Mouse (Mus musculus): ENCODE data around the gene Net1. TPM values are rescaled to one million over a fixed set of nuclear protein-coding genes. Genes with fewer than 3 reads are reported as not detected.
"Not testable (repeated sequence)": the region's sequence is repeated elsewhere in the genome, so short reads cannot be mapped to it uniquely, and the experiment has no call there.

Net1 gene
- total RNA-seq (2015) (31.1 and 38.0 TPM in 2 replicates), total RNA-seq (2017) (81.2 and 102 TPM in 2 replicates)

GRCm38 (mm10) chr13:3917571-3918311 is at the start of gene Net1, which contains the start of gene Tubal3:
Net1 (minus strand) TSS chr13:3918220.
Tubal3 (plus strand) TSS chr13:3918274.
- ATAC-seq (ENCODE audit: poor library complexity, severe bottlenecking): peak; percentile 96

- ATAC-seq (ENCODE audit: poor library complexity, severe bottlenecking): no peak
Measured at GRCm38 (mm10) chr13:3951198-3951914, 33.3 kb upstream of the Net1 start.

GRCm38 (mm10) chr13:3949477-3949876 is 31.5 kb upstream of the Net1 start:
- no peak for ATAC-seq (ENCODE audit: poor library complexity, severe bottlenecking)

- ATAC-seq (ENCODE audit: poor library complexity, severe bottlenecking): no peak
Measured at GRCm38 (mm10) chr13:3947267-3947666, 29.2 kb upstream of the Net1 start.

- ATAC-seq (ENCODE audit: poor library complexity, severe bottlenecking): no peak
Measured at GRCm38 (mm10) chr13:3945249-3945648, 27.2 kb upstream of the Net1 start, which contains the start of gene Ucn3. Ucn3 (minus strand) TSS chr13:3945349.

GRCm38 (mm10) chr13:3944699-3945098 is 26.7 kb upstream of the Net1 start:
- no peak for ATAC-seq (ENCODE audit: poor library complexity, severe bottlenecking)

GRCm38 (mm10) chr13:3926046-3926445 is 8.0 kb upstream of the Net1 start:
- no peak for ATAC-seq (ENCODE audit: poor library complexity, severe bottlenecking)

- no peak for ATAC-seq (ENCODE audit: poor library complexity, severe bottlenecking)
Measured at GRCm38 (mm10) chr13:3925632-3926031, 7.6 kb upstream of the Net1 start.

- ATAC-seq (ENCODE audit: poor library complexity, severe bottlenecking): no peak
Measured at GRCm38 (mm10) chr13:3924483-3924882, 6.5 kb upstream of the Net1 start.

GRCm38 (mm10) chr13:3913504-3913903 is 4.5 kb downstream of the Net1 start:
- no peak for ATAC-seq (ENCODE audit: poor library complexity, severe bottlenecking)

- no peak for ATAC-seq (ENCODE audit: poor library complexity, severe bottlenecking)
Measured at GRCm38 (mm10) chr13:3910356-3910755, 7.7 kb downstream of the Net1 start.

- no peak for ATAC-seq (ENCODE audit: poor library complexity, severe bottlenecking)
Measured at GRCm38 (mm10) chr13:3908262-3908661, 9.8 kb downstream of the Net1 start.

GRCm38 (mm10) chr13:3907151-3907696 is 10.8 kb downstream of the Net1 start:
- no peak for ATAC-seq (ENCODE audit: poor library complexity, severe bottlenecking)

- no peak for ATAC-seq (ENCODE audit: poor library complexity, severe bottlenecking)
Measured at GRCm38 (mm10) chr13:3899301-3899700, 18.7 kb downstream of the Net1 start.

GRCm38 (mm10) chr13:3898202-3898601 is 19.8 kb downstream of the Net1 start:
- not testable (repeated sequence) for ATAC-seq (ENCODE audit: poor library complexity, severe bottlenecking)

GRCm38 (mm10) chr13:3896913-3897312 is 21.1 kb downstream of the Net1 start:
- peak; percentile 67 for ATAC-seq (ENCODE audit: poor library complexity, severe bottlenecking)

GRCm38 (mm10) chr13:3896032-3896431 is 22.0 kb downstream of the Net1 start:
- ATAC-seq (ENCODE audit: poor library complexity, severe bottlenecking): no peak

- ATAC-seq (ENCODE audit: poor library complexity, severe bottlenecking): peak; percentile 36
Measured at GRCm38 (mm10) chr13:3895397-3895980, 22.5 kb downstream of the Net1 start.

- no peak for ATAC-seq (ENCODE audit: poor library complexity, severe bottlenecking)
Measured at GRCm38 (mm10) chr13:3894549-3894948, 23.5 kb downstream of the Net1 start.

GRCm38 (mm10) chr13:3893126-3893734 is 24.8 kb downstream of the Net1 start:
- ATAC-seq (ENCODE audit: poor library complexity, severe bottlenecking): peak; percentile 92

- ATAC-seq (ENCODE audit: poor library complexity, severe bottlenecking): no peak
Measured at GRCm38 (mm10) chr13:3892601-3893000, 25.4 kb downstream of the Net1 start.

Measured in megakaryocyte, adult 5-6 weeks (primary cell).